Mouse (Mus musculus): ENCODE data around the gene Uchl1. TPM values are rescaled to one million over a fixed set of nuclear protein-coding genes. Genes with fewer than 3 reads are reported as not detected.

Gene Uchl1
- total RNA-seq, 4 experiments from 2014 or later: 74.1 to 210 (median 151) TPM

- no peak for DNase-seq
Measured at GRCm38 (mm10) chr5:66710445-66711019, 34.6 kb downstream of the Uchl1 start.

- DNase-seq: no peak
Measured at GRCm38 (mm10) chr5:66712801-66713200, 36.9 kb downstream of the Uchl1 start.

GRCm38 (mm10) chr5:66715498-66715931 lies 39.6 kb downstream of the Uchl1 start:
- no peak for DNase-seq

- DNase-seq: no peak
Measured at GRCm38 (mm10) chr5:66717931-66718330, 42.0 kb downstream of the Uchl1 start.

GRCm38 (mm10) chr5:66718413-66718812 lies 42.5 kb downstream of the Uchl1 start:
- no peak for DNase-seq

- DNase-seq: no peak
Measured at GRCm38 (mm10) chr5:66718880-66719279, 43.0 kb downstream of the Uchl1 start.

- no peak for DNase-seq
Measured at GRCm38 (mm10) chr5:66720921-66721320, 45.0 kb downstream of the Uchl1 start.

- DNase-seq: no peak
Measured at GRCm38 (mm10) chr5:66722586-66722985, 46.7 kb downstream of the Uchl1 start.

- no peak for DNase-seq
Measured at GRCm38 (mm10) chr5:66723037-66723436, 47.1 kb downstream of the Uchl1 start.

- no peak for DNase-seq
Measured at GRCm38 (mm10) chr5:66723626-66724025, 47.7 kb downstream of the Uchl1 start.

GRCm38 (mm10) chr5:66729306-66729705 lies 53.4 kb downstream of the Uchl1 start:
- DNase-seq: no peak

- no peak for DNase-seq
Measured at GRCm38 (mm10) chr5:66730621-66731301, 54.9 kb downstream of the Uchl1 start.

GRCm38 (mm10) chr5:66731302-66731697 lies 55.4 kb downstream of the Uchl1 start:
- no peak for DNase-seq

- peak; percentile 28 for DNase-seq
Measured at GRCm38 (mm10) chr5:66733556-66733955, 57.7 kb downstream of the Uchl1 start.

Other genes with a start within 250 kb of the Uchl1 start
- gene Apbb2, start 57.3 kb upstream of the Uchl1 start, total RNA-seq (2022): 10 to 100 TPM; 61.2 to 89.9 (median 81.5) TPM
- 100 to 1,000 TPM in 1 of 4 experiments, 10 to 100 TPM in 3; 68.6 to 110 (median 87.5) TPM for gene Limch1, start 69.7 kb downstream of the Uchl1 start, total RNA-seq (2022)

Data from adrenal gland, adult 8-10 months (tissue).